ENCODE assay signal across 8 mouse cellular contexts in the genomic region with DNA sequence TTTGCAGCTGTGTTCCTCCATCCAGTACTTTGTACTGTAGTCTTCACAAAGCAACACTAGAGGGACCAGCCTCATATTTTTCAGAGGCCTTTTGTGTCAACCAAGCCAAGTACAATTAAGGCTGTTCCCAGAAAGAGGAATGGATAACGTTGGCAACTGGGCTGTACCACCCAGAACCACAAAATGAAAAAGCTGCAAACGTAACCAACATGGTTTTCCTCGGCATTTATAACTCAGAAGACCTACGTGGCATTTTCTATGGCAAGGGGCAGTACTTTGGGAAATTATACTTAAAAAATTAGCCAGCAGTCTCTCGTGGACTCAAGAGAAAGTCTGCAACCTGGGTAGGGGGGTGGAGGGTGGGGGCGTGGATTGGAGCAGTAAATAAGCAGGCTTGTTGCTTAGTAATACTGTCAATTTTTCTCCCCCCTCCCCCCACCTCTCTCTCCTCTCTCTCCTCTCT.
DNase-seq lines count a peak whose midpoint lies in the region; ATAC-seq and TF ChIP-seq lines count a peak whose summit lies in the region.

No protein-coding gene starts in this region.

- no peak for TF ChIP-seq EP300 in liver, postnatal 0 days (IDR thresholded peaks at IDR 0.05; ENCODE audit: low read depth)
- no peak for TF ChIP-seq EP300 in stomach, postnatal 0 days (optimal IDR thresholded peaks at IDR 0.05)

- H3K36me3 ChIP-seq in liver, postnatal 0 days (replicated peaks; ENCODE audit: insufficient read depth, low read length) = no peaks in the 10 kb centered on the region
- no peaks in the 10 kb centered on the region for H3K36me3 ChIP-seq in liver, embryonic 12.5 days
- no peaks in the 10 kb centered on the region for H3K36me3 ChIP-seq in hindbrain, embryonic 11.5 days (ENCODE audit: control insufficient read depth, insufficient read depth, low read length)
- H3K36me3 ChIP-seq in lung, embryonic 16.5 days (ENCODE audit: control insufficient read depth, insufficient read depth, low read length) = no peaks in the 10 kb centered on the region
- no peaks in the 10 kb centered on the region for H3K36me3 ChIP-seq in stomach, postnatal 0 days (ENCODE audit: control insufficient read depth, insufficient read depth, low read length)

- no peak overlapping the region for H3K9ac ChIP-seq in liver, postnatal 0 days (replicated peaks)
- H3K9ac ChIP-seq in liver, embryonic 12.5 days = no peak overlapping the region
- H3K9ac ChIP-seq in hindbrain, embryonic 11.5 days (ENCODE audit: low read depth, low read length) = no peak overlapping the region
- 0 out of 2 replicates have a peak overlapping the region, but pooled peaks have one; percentile 33 for H3K9ac ChIP-seq in lung, embryonic 16.5 days (ENCODE audit: low read length)
- H3K9ac ChIP-seq in stomach, postnatal 0 days (ENCODE audit: low read length) = no peak overlapping the region

- no peaks in the 10 kb centered on the region for H3K4me1 ChIP-seq in liver, postnatal 0 days (ENCODE audit: insufficient read depth)
- H3K4me1 ChIP-seq in liver, embryonic 12.5 days = no peaks in the 10 kb centered on the region
- H3K4me1 ChIP-seq in hindbrain, embryonic 11.5 days (replicated peaks; ENCODE audit: control insufficient read depth, insufficient read depth, low read length) = no peaks in the 10 kb centered on the region; the same call in 1 of the 2 replicates
- peaks cover 11% of the 10 kb centered on the region for H3K4me1 ChIP-seq in lung, embryonic 16.5 days (replicated peaks; ENCODE audit: control insufficient read depth, insufficient read depth, low read length)
- H3K4me1 ChIP-seq in stomach, postnatal 0 days (replicated peaks; ENCODE audit: control insufficient read depth, insufficient read depth) = no peaks in the 10 kb centered on the region

- DNase-seq in liver, postnatal 0 days = no peak
- peak; percentile 88 for DNase-seq in fibroblast of lung, adult 2 months (ENCODE audit: low read depth)
- DNase-seq in hindbrain, embryonic 11.5 days (ENCODE audit: low spot score) = peak; percentile 36
- DNase-seq in stomach, postnatal 0 days (ENCODE audit: low spot score) = no peak
- no peak for DNase-seq in spleen, postnatal 14 days (ENCODE audit: low spot score in 2 of 2)

- H3K27ac ChIP-seq in liver, postnatal 0 days (ENCODE audit: low read depth) = no peak overlapping the region
- H3K27ac ChIP-seq in liver, embryonic 12.5 days = no peak overlapping the region
- peak overlapping the region; percentile 42 for H3K27ac ChIP-seq in hindbrain, embryonic 11.5 days (ENCODE audit: low read depth, low read length)
- H3K27ac ChIP-seq in lung, embryonic 16.5 days (ENCODE audit: low read length) = peak overlapping the region; percentile 43
- H3K27ac ChIP-seq in stomach, postnatal 0 days (replicated peaks) = peak overlapping the region; percentile 77

- no peak for ATAC-seq in liver, postnatal 0 days
- no peak for ATAC-seq in liver, embryonic 12.5 days
- peak; percentile 74 for ATAC-seq in hindbrain, embryonic 11.5 days (ENCODE audit: low FRiP score)
- peak; percentile 88 for ATAC-seq in lung, embryonic 16.5 days (ENCODE audit: low read depth)
- ATAC-seq in stomach, postnatal 0 days (ENCODE audit: low FRiP score, low TSS enrichment) = peak; percentile 81
- ATAC-seq in erythroblast, adult 5-6 weeks (replicated peaks; ENCODE audit: low FRiP score, poor library complexity, severe bottlenecking) = no peak

- TF ChIP-seq CTCF in liver, postnatal 0 days (IDR thresholded peaks at IDR 0.05; ENCODE audit: low read depth) = peak; percentile 45
- TF ChIP-seq CTCF in stomach, postnatal 0 days (IDR thresholded peaks at IDR 0.05; ENCODE audit: low read depth) = peak; percentile 80

- H3K27me3 ChIP-seq in liver, postnatal 0 days (ENCODE audit: insufficient read depth, low read length) = no peaks in the 10 kb centered on the region
- H3K27me3 ChIP-seq in liver, embryonic 12.5 days (replicated peaks) = no peaks in the 10 kb centered on the region
- H3K27me3 ChIP-seq in hindbrain, embryonic 11.5 days (ENCODE audit: control insufficient read depth, insufficient read depth, low read length) = no peaks in the 10 kb centered on the region
- H3K27me3 ChIP-seq in lung, embryonic 16.5 days (ENCODE audit: control insufficient read depth, insufficient read depth, low read depth, low read length) = no peaks in the 10 kb centered on the region
- no peaks in the 10 kb centered on the region for H3K27me3 ChIP-seq in stomach, postnatal 0 days (ENCODE audit: control insufficient read depth, insufficient read depth, low read length)

- H3K4me3 ChIP-seq in liver, postnatal 0 days (ENCODE audit: low read depth, low read length) = no peak overlapping the region
- no peak overlapping the region for H3K4me3 ChIP-seq in liver, embryonic 12.5 days
- no peak overlapping the region for H3K4me3 ChIP-seq in hindbrain, embryonic 11.5 days (ENCODE audit: low read depth, low read length)
- H3K4me3 ChIP-seq in lung, embryonic 16.5 days (ENCODE audit: low read length) = peak overlapping the region; percentile 23; the same call in 1 of the 2 replicates
- 0 out of 2 replicates have a peak overlapping the region, but pooled peaks have one; percentile 13 for H3K4me3 ChIP-seq in stomach, postnatal 0 days (ENCODE audit: low read depth, low read length)

- H3K9me3 ChIP-seq in liver, postnatal 0 days (ENCODE audit: low read length) = no peaks in the 10 kb centered on the region
- no peaks in the 10 kb centered on the region for H3K9me3 ChIP-seq in liver, embryonic 12.5 days (replicated peaks)
- no peaks in the 10 kb centered on the region for H3K9me3 ChIP-seq in hindbrain, embryonic 11.5 days (ENCODE audit: control insufficient read depth, low read length)
- no peaks in the 10 kb centered on the region for H3K9me3 ChIP-seq in lung, embryonic 16.5 days (ENCODE audit: control insufficient read depth, low read length)
- no peaks in the 10 kb centered on the region for H3K9me3 ChIP-seq in stomach, postnatal 0 days (ENCODE audit: control insufficient read depth, low read length)

- 40% methylated on average over 6 of the region's 6 CpGs for WGBS in liver, postnatal 0 days (ENCODE audit: insufficient replicate concordance)
- 35% methylated on average over 6 of the region's 6 CpGs for WGBS in liver, embryonic 12.5 days (ENCODE audit: insufficient replicate concordance)
- 44% methylated on average over 6 of the region's 6 CpGs for whole genome bisulfite sequencing in hindbrain, embryonic 11.5 days
- WGBS in lung, embryonic 16.5 days = 27% methylated on average over 6 of the region's 6 CpGs
- WGBS in stomach, postnatal 0 days = 21% methylated on average over 6 of the region's 6 CpGs

- no peak overlapping the region for H3K4me2 ChIP-seq in liver, postnatal 0 days (ENCODE audit: low read depth, low read length)
- no peak overlapping the region for H3K4me2 ChIP-seq in liver, embryonic 12.5 days
- H3K4me2 ChIP-seq in hindbrain, embryonic 11.5 days (replicated peaks; ENCODE audit: low read depth, low read length) = peak overlapping the region; percentile 11; the same call in 1 of the 2 replicates
- peak overlapping the region; percentile 39 for H3K4me2 ChIP-seq in lung, embryonic 16.5 days (ENCODE audit: low read depth, low read length)
- peak overlapping the region; percentile 35; the same call in 1 of the 2 replicates for H3K4me2 ChIP-seq in stomach, postnatal 0 days (replicated peaks; ENCODE audit: low read depth)

Comparison
In these comparisons a context has a peak if more than half of its experiments do, and no peak if none do; other contexts are left out.
1. ATAC-seq: peak in hindbrain, embryonic 11.5 days (single experiment), lung, embryonic 16.5 days (single experiment) and stomach, postnatal 0 days (single experiment); none in liver, postnatal 0 days (single experiment), liver, embryonic 12.5 days (single experiment) and erythroblast, adult 5-6 weeks (single experiment).
2. DNase-seq: peak in fibroblast of lung, adult 2 months (single experiment) and hindbrain, embryonic 11.5 days (single experiment); none in liver, postnatal 0 days (single experiment), stomach, postnatal 0 days (single experiment) and spleen, postnatal 14 days (0 of 2).
3. H3K27ac ChIP-seq: peak in hindbrain, embryonic 11.5 days (single experiment), lung, embryonic 16.5 days (single experiment) and stomach, postnatal 0 days (single experiment); none in liver, postnatal 0 days (single experiment) and liver, embryonic 12.5 days (single experiment).
4. H3K4me2 ChIP-seq: peak in hindbrain, embryonic 11.5 days (single experiment), lung, embryonic 16.5 days (single experiment) and stomach, postnatal 0 days (single experiment); none in liver, postnatal 0 days (single experiment) and liver, embryonic 12.5 days (single experiment).
5. H3K4me3 ChIP-seq: peak in lung, embryonic 16.5 days (single experiment) and stomach, postnatal 0 days (single experiment); none in liver, postnatal 0 days (single experiment), liver, embryonic 12.5 days (single experiment) and hindbrain, embryonic 11.5 days (single experiment).